Mouse (Mus musculus): Measurements from ENCODE around the gene Cdc25b.

DNA sequence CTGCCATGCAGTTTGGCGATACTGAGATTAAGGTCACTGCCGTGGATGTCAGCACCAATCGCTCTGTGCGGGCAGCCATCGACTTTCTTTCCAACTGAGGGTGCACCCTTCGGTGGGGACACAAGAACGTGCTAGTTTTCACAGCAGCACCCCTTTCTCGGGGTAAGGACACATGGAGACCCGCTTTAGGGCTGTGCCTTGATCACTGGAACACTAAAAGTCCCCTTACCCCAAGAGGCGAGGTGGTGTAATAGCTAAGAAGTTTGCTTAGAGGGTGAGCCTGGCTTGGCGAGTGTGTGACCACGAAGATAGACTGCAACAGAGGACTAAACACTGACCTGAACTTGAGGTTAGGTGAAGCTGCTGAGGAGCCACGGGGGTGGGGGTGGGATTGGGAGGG, 41.6 kb upstream of the Cdc25b start:
- no peak for TF ChIP-seq CEBPB (IDR thresholded peaks at IDR 0.05; ENCODE audit: low read depth)
- no peak for TF ChIP-seq CTCF (IDR thresholded peaks at IDR 0.05; ENCODE audit: control insufficient read depth, insufficient read depth, insufficient read length)
- no peak for TF ChIP-seq MAX (IDR thresholded peaks at IDR 0.05)
- TF ChIP-seq USF1 (IDR thresholded peaks at IDR 0.05; ENCODE audit: low read depth), result no peak
- no peak for TF ChIP-seq FOSL1 (IDR thresholded peaks at IDR 0.05; ENCODE audit: insufficient read depth, low read length, poor library complexity, severe bottlenecking)
- TF ChIP-seq MYOG (IDR thresholded peaks at IDR 0.05; ENCODE audit: control insufficient read depth, extremely low read depth, insufficient read length), result no peak

Measured in C2C12 (cell line).